Mouse (Mus musculus) liver, embryonic 14.5 days (tissue): ENCODE measurements around the gene Mkrn2os. TPM values are rescaled to one million over a fixed set of nuclear protein-coding genes. Genes with fewer than 3 reads are reported as not detected.
"Not testable (repeated sequence)": the region's sequence is repeated elsewhere in the genome, so short reads cannot be mapped to it uniquely, and the experiment has no call there.

Experiments
- ATAC-seq: fragments of 200-750 bp; cut with Nextera tagmentation; 2 replicates; pipeline ENCODE4 v1.8.0; 2017; ENCODE audit warnings: moderate number of reproducible peaks, mild to moderate bottlenecking, moderate library complexity; ENCODE audit not compliant: insufficient read depth
- DNase-seq, 3 experiments: peaks; one replicate each; pipeline ENCODE4 v3.0.0-alpha.2; 2012 to 2013; ENCODE audit warnings: low read depth in 3 of 3, low spot score in 3 of 3
- H3K27ac ChIP-seq: fragments of 300-500 bp; sonication (generic); 2 replicates; pipeline ENCODE4 v1.5.1; 2014; ENCODE audit warnings: moderate library complexity, mild to moderate bottlenecking, control low read depth, inconsistent platforms
- H3K27me3 ChIP-seq: fragments of 300-500 bp; sonication (generic); 2 replicates; pipeline ENCODE4 v1.6.1; 2014; ENCODE audit warnings: mild to moderate bottlenecking, low read length, moderate library complexity; ENCODE audit not compliant: control insufficient read depth, insufficient read depth
- H3K36me3 ChIP-seq: fragments of 300-500 bp; sonication (generic); replicated peaks from 2 replicates; pipeline ENCODE4 v1.6.1; 2014; ENCODE audit warnings: low read depth; ENCODE audit not compliant: control insufficient read depth, insufficient read depth
- H3K4me1 ChIP-seq, 2 experiments: fragments of 200-500 bp in 1 of 2; fragments of 300-500 bp in 1 of 2; sonication (generic) in 1 of 2; replicated peaks; 2 replicates each; pipeline ENCODE4 v1.6.1; 2012 to 2014; ENCODE audit warnings: antibody characterized with exemption in 1 of 2, inconsistent platforms in 1 of 2, low read length in 1 of 2; ENCODE audit not compliant: control insufficient read depth in 2 of 2, insufficient read depth in 2 of 2
- H3K4me2 ChIP-seq: fragments of 300-500 bp; sonication (generic); 2 replicates; pipeline ENCODE4 v1.6.1; 2014; ENCODE audit warnings: low read depth, mild to moderate bottlenecking, control low read depth, moderate library complexity
- H3K4me3 ChIP-seq, 2 experiments: fragments of 200-500 bp in 1 of 2; fragments of 300-500 bp in 1 of 2; sonication (generic) in 1 of 2; 2 replicates each; pipeline ENCODE4 v1.5.1; 2012 to 2014; ENCODE audit warnings: low read depth in 2 of 2, low read length in 2 of 2, mild to moderate bottlenecking in 2 of 2, control low read depth in 1 of 2, inconsistent platforms in 1 of 2, moderate library complexity in 1 of 2; ENCODE audit not compliant: insufficient read depth in 1 of 2
- H3K9ac ChIP-seq: fragments of 300-500 bp; sonication (generic); replicated peaks from 2 replicates; pipeline ENCODE4 v1.6.1; 2014; ENCODE audit warnings: mild to moderate bottlenecking, control low read depth, moderate library complexity
- H3K9me3 ChIP-seq: fragments of 300-500 bp; sonication (generic); 2 replicates; pipeline ENCODE4 v1.6.1; 2016; ENCODE audit warnings: low read length, mixed read lengths; ENCODE audit not compliant: control insufficient read depth
- CTCF ChIP-seq: IDR thresholded peaks from 2 replicates; pipeline ENCODE4 v1.5.1; 2016; ENCODE audit warnings: antibody characterized with exemption, low read depth, control low read depth
- EP300 ChIP-seq: IDR thresholded peaks from 2 replicates; pipeline ENCODE4 v1.6.1; 2016; ENCODE audit warnings: antibody characterized with exemption, low read depth
- WGBS: fragments of 180-500 bp; shearing (Covaris S2); extraction: QIAGEN DNeasy Blood & Tissue Kit; methylation state at CpG from one replicate; pipeline ENCODE4 v1.1.7; 2014; ENCODE audit not compliant: insufficient replicate concordance; 5-methylcytosine and 5-hydroxymethylcytosine counted together
- polyA plus RNA-seq, 2 experiments: library from polyadenylated mRNA; depleted of rRNA in 1 of 2; stranded (reverse) in 1 of 2; unstranded in 1 of 2; fragments of >200 nt; fragmentation: Nextera tagmentation in 1 of 2; extraction: Ambion mirVana in 1 of 2; gene quantifications; 2 replicates each; pipeline versions ENCODE4 v1.2.1 to v1.2.3; 2012 to 2014

The Mkrn2os gene
- polyA plus RNA-seq (2012; rRNA removed): 5.3 and 6.0 TPM in 2 replicates
- 7.1 and 8.0 TPM in 2 replicates for polyA plus RNA-seq (2014; fragmentation: Nextera tagmentation; extraction: Ambion mirVana)

- WGBS: 58% methylated on average over 5 of the region's 5 CpGs
- Histone ChIP-seq H3K9me3 (no peaks in the 10 kb centered on the region), H3K4me2 (peak within 1 kb of the TSS; percentile 29), H3K36me3 (no peaks in the 10 kb centered on the region), H3K27ac (no peak within 1 kb of the TSS), H3K4me3 (peak within 1 kb of the TSS; percentile 1 to 38), H3K9ac (no peak within 1 kb of the TSS), H3K4me1 (no peaks in the 10 kb centered on the region), H3K27me3 (no peaks in the 10 kb centered on the region)
- TF ChIP-seq CTCF (no peak), EP300 (no peak)
- ATAC-seq (peak; percentile 56), DNase-seq (peak in 2 of 3 experiments; percentile 24)
Measured at GRCm38 (mm10) chr6:115592458-115592857, at the start of gene Mkrn2os. Mkrn2os (minus strand) TSS chr6:115592576.

- not testable (repeated sequence) for DNase-seq, H3K27me3 ChIP-seq, H3K4me2 ChIP-seq, H3K4me1 ChIP-seq, H3K9me3 ChIP-seq, H3K27ac ChIP-seq, H3K4me3 ChIP-seq, ATAC-seq, H3K9ac ChIP-seq
- WGBS: 83% methylated on average over 7 of the region's 7 CpGs
- H3K36me3 ChIP-seq: peaks cover 29% of the 10 kb centered on the region
Measured at GRCm38 (mm10) chr6:115638188-115638587, 45.8 kb upstream of the Mkrn2os start.

- Histone ChIP-seq H3K27me3 (no peaks in the 10 kb centered on the region), H3K4me1 (no peaks in the 10 kb centered on the region), H3K9ac (no peak overlapping the region), H3K4me2 (no peak overlapping the region), H3K27ac (no peak overlapping the region), H3K36me3 (peaks cover 40% of the 10 kb centered on the region), H3K9me3 (no peaks in the 10 kb centered on the region), H3K4me3 (no peak overlapping the region)
- ATAC-seq (no peak), DNase-seq (no peak)
- TF ChIP-seq EP300 (no peak), CTCF (no peak)
- 87% methylated on average over 2 of the region's 2 CpGs for WGBS
Measured at GRCm38 (mm10) chr6:115634015-115634414, 41.6 kb upstream of the Mkrn2os start.

- Histone ChIP-seq H3K4me3 (no peak overlapping the region), H3K9me3 (no peaks in the 10 kb centered on the region), H3K27me3 (no peaks in the 10 kb centered on the region), H3K36me3 (peaks cover 28% of the 10 kb centered on the region), H3K4me1 (no peaks in the 10 kb centered on the region), H3K4me2 (no peak overlapping the region), H3K9ac (no peak overlapping the region), H3K27ac (no peak overlapping the region)
- ATAC-seq (no peak), DNase-seq (no peak)
- TF ChIP-seq EP300: no peak
- TF ChIP-seq CTCF: no peak
- WGBS: 79% methylated on average over 3 of the region's 3 CpGs
Measured at GRCm38 (mm10) chr6:115631056-115631795, 38.9 kb upstream of the Mkrn2os start.

GRCm38 (mm10) chr6:115626121-115626520, 33.7 kb upstream of the Mkrn2os start:
- Histone ChIP-seq H3K36me3 (peaks cover 33% of the 10 kb centered on the region), H3K27me3 (no peaks in the 10 kb centered on the region), H3K27ac (no peak overlapping the region), H3K4me3 (no peak overlapping the region), H3K9ac (no peak overlapping the region), H3K4me2 (no peak overlapping the region), H3K9me3 (no peaks in the 10 kb centered on the region), H3K4me1 (no peaks in the 10 kb centered on the region)
- DNase-seq: no peak
- no peak for ATAC-seq
- 84% methylated on average over 5 of the region's 5 CpGs for WGBS
- TF ChIP-seq EP300: no peak
- TF ChIP-seq CTCF: no peak
